Mouse (Mus musculus) forelimb bud, embryonic 11.5 days (tissue): Measurements from ENCODE around the gene Cfap73.

Experiments
- DNase-seq: peaks from one replicate; pipeline ENCODE4 v3.0.0-alpha.2; 2012; ENCODE audit warnings: low read depth, low spot score

Gene Cfap73

GRCm38 (mm10) chr5:120634131-120634530 is at the start of gene Cfap73:
Gene Cfap73 (minus strand): TSS chr5:120634235.
- DNase-seq: no peak

GRCm38 (mm10) chr5:120682982-120683771 is 49.1 kb upstream of the Cfap73 start:
- DNase-seq: no peak

GRCm38 (mm10) chr5:120680918-120681317 is 46.9 kb upstream of the Cfap73 start:
- DNase-seq: no peak

GRCm38 (mm10) chr5:120679676-120680555 is 45.9 kb upstream of the Cfap73 start:
- DNase-seq: peak; percentile 91

- no peak for DNase-seq
Observed at GRCm38 (mm10) chr5:120677516-120677915, 43.5 kb upstream of the Cfap73 start.

GRCm38 (mm10) chr5:120674229-120675145 is 40.5 kb upstream of the Cfap73 start:
- DNase-seq: no peak

- peak; percentile 65 for DNase-seq
Observed at GRCm38 (mm10) chr5:120673626-120674025, 39.6 kb upstream of the Cfap73 start.

GRCm38 (mm10) chr5:120671865-120672264 is 37.8 kb upstream of the Cfap73 start:
- DNase-seq: no peak

- no peak for DNase-seq
Observed at GRCm38 (mm10) chr5:120670132-120670531, 36.1 kb upstream of the Cfap73 start.

- DNase-seq: no peak
Observed at GRCm38 (mm10) chr5:120668761-120669160, 34.7 kb upstream of the Cfap73 start.

GRCm38 (mm10) chr5:120664888-120665287 is 30.9 kb upstream of the Cfap73 start:
- no peak for DNase-seq

GRCm38 (mm10) chr5:120660816-120661215 is 26.8 kb upstream of the Cfap73 start:
- DNase-seq: no peak

- no peak for DNase-seq
Observed at GRCm38 (mm10) chr5:120656281-120656751, 22.3 kb upstream of the Cfap73 start.

GRCm38 (mm10) chr5:120653873-120654272 is 19.8 kb upstream of the Cfap73 start:
- no peak for DNase-seq

GRCm38 (mm10) chr5:120652915-120653701 is 19.1 kb upstream of the Cfap73 start:
- DNase-seq: no peak

- no peak for DNase-seq
Observed at GRCm38 (mm10) chr5:120651230-120651629, 17.2 kb upstream of the Cfap73 start.

GRCm38 (mm10) chr5:120649938-120650337 is 15.9 kb upstream of the Cfap73 start:
- DNase-seq: no peak

GRCm38 (mm10) chr5:120649374-120649933 is 15.4 kb upstream of the Cfap73 start:
- no peak for DNase-seq

GRCm38 (mm10) chr5:120648569-120649373 is 14.7 kb upstream of the Cfap73 start, which contains the start of gene Rasal1:
Gene Rasal1 (plus strand): TSS chr5:120648812.
- no peak for DNase-seq
